Mouse (Mus musculus): ENCODE measurements around the gene Fam13a.

Fam13a gene

GRCm38 (mm10) chr6:58882271-58882670 lies 142.1 kb downstream of the Fam13a start:
- no peak for DNase-seq (ENCODE audit: low spot score in 2 of 2)
